Mouse (Mus musculus) erythroblast, embryonic 14.5 days (primary cell): Measurements from ENCODE around the gene Tmem161a. TPM values are rescaled to one million over a fixed set of nuclear protein-coding genes. Genes with fewer than 3 reads are reported as not detected.

Experiments used
- H3K27me3 ChIP-seq: 2 replicates; pipeline ENCODE4 v1.6.1; 2012; ENCODE audit warnings: inconsistent platforms; ENCODE audit not compliant: control insufficient read depth
- H3K36me3 ChIP-seq: 2 replicates; pipeline ENCODE4 v1.6.1; 2012; ENCODE audit warnings: mild to moderate bottlenecking, inconsistent platforms; ENCODE audit not compliant: control insufficient read depth
- H3K4me1 ChIP-seq: 2 replicates; pipeline ENCODE4 v1.6.1; 2012; ENCODE audit warnings: inconsistent platforms; ENCODE audit not compliant: control insufficient read depth
- H3K4me3 ChIP-seq: replicated peaks from 2 replicates; pipeline ENCODE3; 2012; ENCODE audit warnings: moderate library complexity, mild to moderate bottlenecking, inconsistent platforms
- H3K9me3 ChIP-seq: 2 replicates; pipeline ENCODE4 v1.6.1; 2012; ENCODE audit warnings: low read length, inconsistent platforms, mixed read lengths; ENCODE audit not compliant: control insufficient read depth
- GATA1 ChIP-seq: IDR thresholded peaks from 2 replicates; pipeline ENCODE4 v1.6.1; 2012; ENCODE audit warnings: low read length, inconsistent platforms, mixed read lengths
- TAL1 ChIP-seq: IDR thresholded peaks from 3 replicates; pipeline ENCODE4 v1.6.1; 2012; ENCODE audit warnings: low read length, inconsistent platforms, mixed read lengths
- polyA plus RNA-seq: library from polyadenylated mRNA; stranded (reverse); fragments of >175 nt; gene quantifications from 2 replicates; pipeline ENCODE4 v1.2.3, GENCODE M21; 2012

Gene Tmem161a
- polyA plus RNA-seq, 1 experiment = 11.2 TPM

GRCm38 (mm10) chr8:70136591-70136990 is 35.6 kb upstream of the Tmem161a start:
- Histone ChIP-seq H3K4me1 (peaks cover 67% of the 10 kb centered on the region), H3K36me3 (peaks cover 51% of the 10 kb centered on the region), H3K9me3 (no peaks in the 10 kb centered on the region), H3K27me3 (no peaks in the 10 kb centered on the region), H3K4me3 (no peak overlapping the region)
- TF ChIP-seq TAL1 (no peak), GATA1 (no peak)

- Histone ChIP-seq H3K27me3 (no peaks in the 10 kb centered on the region), H3K4me1 (peaks cover 58% of the 10 kb centered on the region), H3K36me3 (peaks cover 56% of the 10 kb centered on the region), H3K9me3 (no peaks in the 10 kb centered on the region), H3K4me3 (peak overlapping the region; percentile 77)
- TF ChIP-seq GATA1 (no peak), TAL1 (no peak)
Observed at GRCm38 (mm10) chr8:70137890-70138289, 34.3 kb upstream of the Tmem161a start.

GRCm38 (mm10) chr8:70139026-70139857 is 32.9 kb upstream of the Tmem161a start, which contains the start of the genes Rfxank, Borcs8 and Mef2b:
Rfxank (minus strand) TSS chr8:70139154.
Borcs8 (plus strand) TSS chr8:70139499.
Mef2b (plus strand) TSS chr8:70139711.
- Histone ChIP-seq H3K4me3 (peak within 1 kb of the TSS; percentile 77), H3K27me3 (no peaks in the 10 kb centered on the region), H3K9me3 (no peaks in the 10 kb centered on the region), H3K4me1 (peaks cover 47% of the 10 kb centered on the region), H3K36me3 (peaks cover 51% of the 10 kb centered on the region)
- TF ChIP-seq TAL1 = no peak
- no peak for TF ChIP-seq GATA1

GRCm38 (mm10) chr8:70139981-70140380 is 32.2 kb upstream of the Tmem161a start:
- TF ChIP-seq TAL1 (no peak), GATA1 (no peak)
- Histone ChIP-seq H3K36me3 (peaks cover 51% of the 10 kb centered on the region), H3K4me1 (peaks cover 40% of the 10 kb centered on the region), H3K9me3 (no peaks in the 10 kb centered on the region), H3K4me3 (peak overlapping the region; percentile 77), H3K27me3 (no peaks in the 10 kb centered on the region)

- Histone ChIP-seq H3K36me3 (peaks cover 40% of the 10 kb centered on the region), H3K4me1 (peaks cover 12% of the 10 kb centered on the region), H3K4me3 (no peak overlapping the region), H3K9me3 (no peaks in the 10 kb centered on the region), H3K27me3 (peaks cover under 1% of the 10 kb centered on the region)
- TF ChIP-seq GATA1 (no peak), TAL1 (no peak)
Observed at GRCm38 (mm10) chr8:70147678-70148607, 24.2 kb upstream of the Tmem161a start.

- TF ChIP-seq GATA1 (no peak), TAL1 (no peak)
- peaks cover 23% of the 10 kb centered on the region for H3K36me3 ChIP-seq
Observed at GRCm38 (mm10) chr8:70150158-70150557, 22.0 kb upstream of the Tmem161a start.

GRCm38 (mm10) chr8:70152537-70153257 is 19.5 kb upstream of the Tmem161a start:
- H3K9me3 ChIP-seq = no peaks in the 10 kb centered on the region
- H3K27me3 ChIP-seq = peaks cover 31% of the 10 kb centered on the region
- H3K4me1 ChIP-seq = peaks cover 16% of the 10 kb centered on the region
- H3K36me3 ChIP-seq = no peaks in the 10 kb centered on the region
- peak overlapping the region; percentile 28 for H3K4me3 ChIP-seq
- TF ChIP-seq GATA1 (no peak), TAL1 (no peak)

More at GRCm38 (mm10) chr8:70150158-70150557, 22.0 kb upstream of the Tmem161a start:
- Histone ChIP-seq H3K27me3 (peaks cover 14% of the 10 kb centered on the region), H3K4me1 (peaks cover 14% of the 10 kb centered on the region), H3K4me3 (no peak overlapping the region), H3K9me3 (no peaks in the 10 kb centered on the region)

- Histone ChIP-seq H3K9me3 (no peaks in the 10 kb centered on the region), H3K4me3 (no peak overlapping the region), H3K27me3 (peaks cover 64% of the 10 kb centered on the region), H3K36me3 (no peaks in the 10 kb centered on the region), H3K4me1 (peaks cover 21% of the 10 kb centered on the region)
- no peak for TF ChIP-seq TAL1
- no peak for TF ChIP-seq GATA1
Observed at GRCm38 (mm10) chr8:70157240-70157800, 14.8 kb upstream of the Tmem161a start.
